Mouse (Mus musculus) MEL (cell line): Measurements from ENCODE around the gene Spop. TPM values are rescaled to one million over a fixed set of nuclear protein-coding genes. Genes with fewer than 3 reads are reported as not detected.

Experiments used
- DNase-seq: peaks from one replicate; pipeline ENCODE4 v3.0.0; 2011; ENCODE audit warnings: low read depth, low spot score
- H3K27ac ChIP-seq: 2 replicates; pipeline ENCODE4 v1.5.1; 2012; ENCODE audit warnings: low read depth, mild to moderate bottlenecking, control low read depth, low read length, moderate library complexity; ENCODE audit not compliant: control insufficient read depth
- H3K27me3 ChIP-seq, 2 experiments: fragments of 150-350 bp in 1 of 2; sonication (generic) in 1 of 2; 2 replicates each; pipeline ENCODE4 v1.6.1; 2012; ENCODE audit warnings: low read length in 2 of 2, mild to moderate bottlenecking in 2 of 2, improper control_type of control experiment in 1 of 2, moderate library complexity in 1 of 2; ENCODE audit not compliant: insufficient read depth in 2 of 2, control insufficient read depth in 1 of 2
- H3K36me3 ChIP-seq, 2 experiments: 2 replicates each; pipeline ENCODE4 v1.6.1; 2012 to 2014; ENCODE audit warnings: low read length in 2 of 2, improper control_type of control experiment in 1 of 2, inconsistent platforms in 1 of 2, mild to moderate bottlenecking in 1 of 2; ENCODE audit not compliant: insufficient read depth in 2 of 2, control insufficient read depth in 1 of 2
- H3K4me1 ChIP-seq, 2 experiments: fragments of 150-350 bp in 1 of 2; sonication (generic) in 1 of 2; 2 replicates each; pipeline ENCODE4 v1.6.1; 2012; ENCODE audit warnings: low read length in 2 of 2, improper control_type of control experiment in 1 of 2, mild to moderate bottlenecking in 1 of 2; ENCODE audit not compliant: insufficient read depth in 2 of 2, control insufficient read depth in 1 of 2
- H3K4me3 ChIP-seq, 2 experiments: fragments of 150-350 bp in 1 of 2; sonication (generic) in 1 of 2; 2 replicates each; pipeline ENCODE4 v1.5.1; 2012; ENCODE audit warnings: low read depth in 2 of 2, low read length in 2 of 2, mild to moderate bottlenecking in 2 of 2, moderate library complexity in 2 of 2, control low read depth in 1 of 2, improper control_type of control experiment in 1 of 2; ENCODE audit not compliant: control insufficient read depth in 1 of 2, insufficient read depth in 1 of 2
- H3K79me2 ChIP-seq: 2 replicates; pipeline ENCODE4 v1.6.1; 2012; ENCODE audit warnings: mild to moderate bottlenecking, low read length, moderate library complexity; ENCODE audit not compliant: control insufficient read depth, poor library complexity, insufficient read depth
- H3K9ac ChIP-seq: 2 replicates; pipeline ENCODE4 v1.6.1; 2012; ENCODE audit warnings: low read depth, mild to moderate bottlenecking, control low read depth, low read length, moderate library complexity; ENCODE audit not compliant: control insufficient read depth, poor library complexity, severe bottlenecking
- H3K9me3 ChIP-seq: fragments of 150-350 bp; sonication (generic); replicated peaks from 2 replicates; pipeline ENCODE4 v1.6.1; 2012; ENCODE audit warnings: mild to moderate bottlenecking, low read length, improper control_type of control experiment, moderate library complexity; ENCODE audit not compliant: insufficient read depth
- BHLHE40 ChIP-seq: IDR thresholded peaks from 2 replicates; pipeline ENCODE4 v1.6.1; 2012; ENCODE audit warnings: low read depth, mild to moderate bottlenecking, inconsistent platforms, low read length, improper control_type of control experiment, borderline replicate concordance
- CHD2 ChIP-seq: IDR thresholded peaks from 2 replicates; pipeline ENCODE4 v1.6.1; 2011; ENCODE audit warnings: low read length, improper control_type of control experiment
- CTCF ChIP-seq, 3 experiments: IDR thresholded peaks in 2 of 3; conservative IDR thresholded peaks in 1 of 3; 2 replicates each; pipeline ENCODE4 v1.5.1; 2011 to 2012; ENCODE audit warnings: low read length in 3 of 3, low read depth in 2 of 3, mild to moderate bottlenecking in 2 of 3, improper control_type of control experiment in 1 of 3, inconsistent platforms in 1 of 3, mixed read lengths in 1 of 3, moderate library complexity in 1 of 3; ENCODE audit not compliant: control insufficient read depth in 1 of 3, insufficient read depth in 1 of 3, poor library complexity in 1 of 3, severe bottlenecking in 1 of 3
- E2F4 ChIP-seq: IDR thresholded peaks from 2 replicates; pipeline ENCODE4 v1.6.1; 2011; ENCODE audit warnings: low read depth, low read length, improper control_type of control experiment, borderline replicate concordance
- ETS1 ChIP-seq: IDR thresholded peaks from 2 replicates; pipeline ENCODE4 v1.6.1; 2012; ENCODE audit warnings: low read depth, mild to moderate bottlenecking, inconsistent platforms, low read length, improper control_type of control experiment, moderate library complexity
- GATA1 ChIP-seq: IDR thresholded peaks from 2 replicates; pipeline ENCODE4 v1.6.1; 2011; ENCODE audit warnings: low read depth, low read length, improper control_type of control experiment
- HCFC1 ChIP-seq: IDR thresholded peaks from 2 replicates; pipeline ENCODE4 v1.6.1; 2012; ENCODE audit warnings: low read depth, mild to moderate bottlenecking, inconsistent platforms, low read length, improper control_type of control experiment, moderate library complexity
- KAT2A ChIP-seq: conservative IDR thresholded peaks from 2 replicates; pipeline ENCODE4 v1.6.1; 2012; ENCODE audit warnings: low read depth, low read length, improper control_type of control experiment, inconsistent platforms
- MAFK ChIP-seq: IDR thresholded peaks from 2 replicates; pipeline ENCODE4 v1.6.1; 2011; ENCODE audit warnings: low read depth, mild to moderate bottlenecking, low read length, improper control_type of control experiment, borderline replicate concordance
- MAZ ChIP-seq: IDR thresholded peaks from 2 replicates; pipeline ENCODE4 v1.6.1; 2012; ENCODE audit warnings: low read depth, mild to moderate bottlenecking, inconsistent platforms, low read length, improper control_type of control experiment
- MEF2A ChIP-seq: IDR thresholded peaks from 2 replicates; pipeline ENCODE4 v1.6.1; 2014; ENCODE audit warnings: low read depth, mild to moderate bottlenecking, inconsistent platforms, low read length, improper control_type of control experiment; ENCODE audit not compliant: poor library complexity, insufficient replicate concordance, severe bottlenecking; ENCODE audit errors: extremely low read depth
- POLR2A ChIP-seq, 2 experiments: IDR thresholded peaks; 2 replicates each; pipeline ENCODE4 v1.6.1; 2011 to 2012; ENCODE audit warnings: low read length in 2 of 2, mild to moderate bottlenecking in 2 of 2, control low read depth in 1 of 2, improper control_type of control experiment in 1 of 2, low read depth in 1 of 2, moderate library complexity in 1 of 2; ENCODE audit not compliant: control insufficient read depth in 1 of 2, insufficient read depth in 1 of 2, poor library complexity in 1 of 2
- POLR2AphosphoS5 ChIP-seq: IDR thresholded peaks from 2 replicates; pipeline ENCODE4 v1.6.1; 2012; ENCODE audit warnings: low read depth, borderline replicate concordance, mild to moderate bottlenecking, inconsistent platforms, low read length, moderate library complexity, mixed read lengths
- RAD21 ChIP-seq: IDR thresholded peaks from 2 replicates; pipeline ENCODE4 v1.6.1; 2011; ENCODE audit warnings: mild to moderate bottlenecking, low read depth, low read length, improper control_type of control experiment
- RCOR1 ChIP-seq: IDR thresholded peaks from 2 replicates; pipeline ENCODE4 v1.6.1; 2012; ENCODE audit warnings: low read depth, mild to moderate bottlenecking, inconsistent platforms, low read length, improper control_type of control experiment
- SIN3A ChIP-seq: IDR thresholded peaks from 2 replicates; pipeline ENCODE4 v1.6.1; 2012; ENCODE audit warnings: low read length, improper control_type of control experiment, inconsistent platforms
- SMC3 ChIP-seq: IDR thresholded peaks from 2 replicates; pipeline ENCODE4 v1.6.1; 2011; ENCODE audit warnings: low read depth, low read length, improper control_type of control experiment
- TAL1 ChIP-seq: IDR thresholded peaks from 2 replicates; pipeline ENCODE4 v1.6.1; 2012; ENCODE audit warnings: mild to moderate bottlenecking, inconsistent platforms, low read length, moderate library complexity, mixed read lengths
- TBP ChIP-seq: IDR thresholded peaks from 2 replicates; pipeline ENCODE4 v1.8.0; 2011; ENCODE audit warnings: low read depth, low read length, improper control_type of control experiment
- TCF12 ChIP-seq: IDR thresholded peaks from 2 replicates; pipeline ENCODE4 v1.6.1; 2014; ENCODE audit warnings: low read depth, mild to moderate bottlenecking, inconsistent platforms, low read length, improper control_type of control experiment, moderate library complexity
- USF1 ChIP-seq: IDR thresholded peaks from 2 replicates; pipeline ENCODE4 v1.6.1; 2014; ENCODE audit warnings: low read depth, mild to moderate bottlenecking, inconsistent platforms, low read length, improper control_type of control experiment, moderate library complexity
- ZC3H11A ChIP-seq: IDR thresholded peaks from 2 replicates; pipeline ENCODE4 v1.6.1; 2012; ENCODE audit warnings: low read depth, mild to moderate bottlenecking, inconsistent platforms, low read length, improper control_type of control experiment
- ZKSCAN1 ChIP-seq: IDR thresholded peaks from 2 replicates; pipeline ENCODE4 v1.6.1; 2012; ENCODE audit warnings: low read depth, mild to moderate bottlenecking, inconsistent platforms, low read length, improper control_type of control experiment, moderate library complexity
- polyA plus RNA-seq, 2 experiments: library from polyadenylated mRNA; stranded (reverse) in 1 of 2; unstranded in 1 of 2; fragments of >175 nt in 1 of 2; fragments of >200 nt in 1 of 2; gene quantifications; 2 replicates each; pipeline versions ENCODE4 v1.2.1 to v1.2.4; 2012; ENCODE audit warnings: low replicate concordance in 2 of 2, low read depth in 1 of 2; ENCODE audit not compliant: insufficient read length in 2 of 2, insufficient read depth in 1 of 2, missing spikeins in 1 of 2
- total RNA-seq: library from RNA; depleted of rRNA; stranded (reverse); fragments of 300-350 nt; gene quantifications from 2 replicates; pipeline ENCODE4 v1.2.3, GENCODE M21; 2012

The Spop gene
- total and polyA plus RNA-seq, 3 experiments, result 41.5 to 84.0 TPM; not detected in 1

DNA sequence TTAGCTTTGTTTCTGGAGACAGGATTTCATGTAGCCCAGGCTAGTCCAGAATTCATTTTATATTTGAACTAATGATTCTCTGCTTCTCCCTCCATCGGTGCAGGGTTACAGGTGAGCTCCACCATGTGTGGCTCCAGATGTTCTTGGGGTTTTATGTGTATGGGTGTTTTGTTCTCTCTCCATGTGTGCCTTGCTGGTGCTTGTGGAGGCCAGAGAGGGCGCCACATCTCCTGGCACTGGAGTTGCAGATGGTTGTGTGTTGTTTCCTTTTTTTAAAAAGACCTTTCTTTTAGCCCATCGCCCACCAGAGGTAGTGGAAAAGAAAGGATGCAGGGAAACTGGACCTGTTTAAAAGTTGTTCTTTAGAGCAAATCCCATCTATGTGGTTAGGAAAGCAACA is 114.4 kb downstream of the Spop start:
- H3K36me3 ChIP-seq, result no peaks in the 10 kb centered on the region
- H3K27me3 ChIP-seq, result peaks cover 14 to 17% of the 10 kb centered on the region in 2 experiments
- no peak overlapping the region for H3K9ac ChIP-seq
- DNase-seq, result no peak
- H3K9me3 ChIP-seq, result no peaks in the 10 kb centered on the region
- no peak overlapping the region for H3K27ac ChIP-seq
- 0 out of 4 replicates have a peak, but pooled peaks cover 0 to 2% of the 10 kb centered on the region in 2 experiments for H3K4me1 ChIP-seq
- no peaks in the 10 kb centered on the region for H3K79me2 ChIP-seq
- TF ChIP-seq CHD2, result no peak
- TF ChIP-seq CTCF (IDR thresholded peaks at IDR 0.05 in 2 of 3, conservative IDR thresholded peaks at IDR 0.05 in 1 of 3; ENCODE audit: control insufficient read depth in 1 of 3, insufficient read depth in 1 of 3, low read depth in 2 of 3, low read length in 3 of 3, poor library complexity in 1 of 3, severe bottlenecking in 1 of 3), result peak; percentile 21 to 43 (median 38); a peak in 5 of 6 replicates
- H3K4me3 ChIP-seq, result no peak overlapping the region

GRCm38 (mm10) chr11:95532353-95533072 is 118.6 kb downstream of the Spop start:
- Histone ChIP-seq H3K9ac (no peak overlapping the region), H3K9me3 (no peaks in the 10 kb centered on the region)

GRCm38 (mm10) chr11:95533484-95534160 is 119.7 kb downstream of the Spop start:
- Histone ChIP-seq H3K79me2 (no peaks in the 10 kb centered on the region), H3K4me3 (peak overlapping the region; percentile 7 to 42; a peak in 2 of 4 replicates), H3K9me3 (no peaks in the 10 kb centered on the region), H3K9ac (peak overlapping the region; percentile 42; the same call in 1 of the 2 replicates), H3K4me1 (peaks cover 0 to 2% of the 10 kb centered on the region in 2 experiments; a peak in 1 of 4 replicates), H3K27me3 (no peaks in the 10 kb centered on the region; a peak in 1 of 4 replicates), H3K36me3 (no peaks in the 10 kb centered on the region), H3K27ac (no peak overlapping the region)
- DNase-seq, result peak; percentile 81
- TF ChIP-seq MAZ (peak; percentile 65; the same call in 1 of the 2 replicates), BHLHE40 (0 out of 2 replicates have a peak, but pooled peaks have one; percentile 11), GATA1 (no peak), USF1 (no peak), POLR2AphosphoS5 (no peak), TAL1 (no peak), ZC3H11A (peak; percentile 63), TBP (no peak), SIN3A (no peak), ZKSCAN1 (no peak), MAFK (no peak), MEF2A (no peak), ETS1 (no peak), CTCF (IDR thresholded peaks at IDR 0.05 in 2 of 3, conservative IDR thresholded peaks at IDR 0.05 in 1 of 3; ENCODE audit: control insufficient read depth in 1 of 3, insufficient read depth in 1 of 3, low read depth in 2 of 3, low read length in 3 of 3, poor library complexity in 1 of 3, severe bottlenecking in 1 of 3) (peak; percentile 99 to 100 (median 99)), RCOR1 (no peak), CHD2 (no peak), KAT2A (no peak), RAD21 (peak; percentile 88), SMC3 (peak; percentile 85), TCF12 (no peak), HCFC1 (no peak)

More at GRCm38 (mm10) chr11:95532353-95533072, 118.6 kb downstream of the Spop start:
- Histone ChIP-seq H3K4me3 (no peak overlapping the region), H3K79me2 (no peaks in the 10 kb centered on the region), H3K4me1 (peaks cover 0 to 2% of the 10 kb centered on the region in 2 experiments; a peak in 1 of 4 replicates), H3K27me3 (no peaks in the 10 kb centered on the region), H3K36me3 (no peaks in the 10 kb centered on the region), H3K27ac (no peak overlapping the region)
- TF ChIP-seq RCOR1 (no peak), E2F4 (no peak), POLR2A (IDR thresholded peaks at IDR 0.05; ENCODE audit: control insufficient read depth in 1 of 2, insufficient read depth in 1 of 2, low read depth in 1 of 2, low read length in 2 of 2, poor library complexity in 1 of 2) (no peak)
- no peak for DNase-seq
